Mouse (Mus musculus): ENCODE data around the gene Gm37419. TPM values are rescaled to one million over a fixed set of nuclear protein-coding genes. Genes with fewer than 3 reads are reported as not detected.

Gene Gm37419
- polyA plus RNA-seq, 1 experiment from 2014 or later, result not detected

- Histone ChIP-seq H3K9me3 (replicated peaks; ENCODE audit: control insufficient read depth, low read length) (no peaks in the 10 kb centered on the region), H3K4me2 (ENCODE audit: low read depth, low read length) (no peak overlapping the region), H3K27ac (ENCODE audit: low read length) (no peak overlapping the region), H3K36me3 (ENCODE audit: control insufficient read depth, insufficient read depth, low read length) (no peaks in the 10 kb centered on the region), H3K9ac (ENCODE audit: low read length) (no peak overlapping the region), H3K4me1 (ENCODE audit: control insufficient read depth, insufficient read depth, low read length) (no peaks in the 10 kb centered on the region), H3K4me3 (replicated peaks; ENCODE audit: low read length) (no peak overlapping the region), H3K27me3 (ENCODE audit: control insufficient read depth, insufficient read depth, low read length) (no peaks in the 10 kb centered on the region)
- ATAC-seq (ENCODE audit: insufficient read depth, low FRiP score), result peak; percentile 86
- 50% methylated on average over 2 of the region's 2 CpGs for WGBS
Observed at GRCm38 (mm10) chr16:24029965-24030672, 41.8 kb downstream of the Gm37419 start.

GRCm38 (mm10) chr16:24033259-24033658 lies 45.0 kb downstream of the Gm37419 start:
- H3K4me1 ChIP-seq (ENCODE audit: control insufficient read depth, insufficient read depth, low read length), result no peaks in the 10 kb centered on the region
- H3K4me2 ChIP-seq (ENCODE audit: low read depth, low read length), result no peak overlapping the region
- 88% methylated on average over 5 of the region's 5 CpGs for WGBS
- H3K9ac ChIP-seq (ENCODE audit: low read length), result no peak overlapping the region
- H3K9me3 ChIP-seq (replicated peaks; ENCODE audit: control insufficient read depth, low read length), result no peaks in the 10 kb centered on the region
- no peaks in the 10 kb centered on the region for H3K36me3 ChIP-seq (ENCODE audit: control insufficient read depth, insufficient read depth, low read length)
- no peak overlapping the region for H3K4me3 ChIP-seq (replicated peaks; ENCODE audit: low read length)
- no peaks in the 10 kb centered on the region for H3K27me3 ChIP-seq (ENCODE audit: control insufficient read depth, insufficient read depth, low read length)
- H3K27ac ChIP-seq (ENCODE audit: low read length), result no peak overlapping the region
- no peak for ATAC-seq (ENCODE audit: insufficient read depth, low FRiP score)

- no peak for ATAC-seq (ENCODE audit: insufficient read depth, low FRiP score)
- H3K27ac ChIP-seq (ENCODE audit: low read length), result no peak overlapping the region
- H3K4me2 ChIP-seq (ENCODE audit: low read depth, low read length), result no peak overlapping the region
- no peaks in the 10 kb centered on the region for H3K9me3 ChIP-seq (replicated peaks; ENCODE audit: control insufficient read depth, low read length)
- H3K27me3 ChIP-seq (ENCODE audit: control insufficient read depth, insufficient read depth, low read length), result no peaks in the 10 kb centered on the region
- no peak overlapping the region for H3K9ac ChIP-seq (ENCODE audit: low read length)
- H3K4me3 ChIP-seq (replicated peaks; ENCODE audit: low read length), result no peak overlapping the region
- H3K36me3 ChIP-seq (ENCODE audit: control insufficient read depth, insufficient read depth, low read length), result no peaks in the 10 kb centered on the region
- WGBS, result 45% methylated on average over 2 of the region's 2 CpGs
- H3K4me1 ChIP-seq (ENCODE audit: control insufficient read depth, insufficient read depth, low read length), result no peaks in the 10 kb centered on the region
Observed at GRCm38 (mm10) chr16:24034450-24034849, 46.2 kb downstream of the Gm37419 start.

GRCm38 (mm10) chr16:24035767-24036166 lies 47.5 kb downstream of the Gm37419 start:
- Histone ChIP-seq H3K4me2 (ENCODE audit: low read depth, low read length) (no peak overlapping the region), H3K4me1 (ENCODE audit: control insufficient read depth, insufficient read depth, low read length) (no peaks in the 10 kb centered on the region), H3K36me3 (ENCODE audit: control insufficient read depth, insufficient read depth, low read length) (no peaks in the 10 kb centered on the region), H3K27ac (ENCODE audit: low read length) (no peak overlapping the region), H3K4me3 (replicated peaks; ENCODE audit: low read length) (no peak overlapping the region), H3K27me3 (ENCODE audit: control insufficient read depth, insufficient read depth, low read length) (no peaks in the 10 kb centered on the region), H3K9ac (ENCODE audit: low read length) (no peak overlapping the region), H3K9me3 (replicated peaks; ENCODE audit: control insufficient read depth, low read length) (no peaks in the 10 kb centered on the region)
- ATAC-seq (ENCODE audit: insufficient read depth, low FRiP score), result no peak

- H3K27me3 ChIP-seq (ENCODE audit: control insufficient read depth, insufficient read depth, low read length), result no peaks in the 10 kb centered on the region
- no peak overlapping the region for H3K4me3 ChIP-seq (replicated peaks; ENCODE audit: low read length)
- H3K27ac ChIP-seq (ENCODE audit: low read length), result no peak overlapping the region
- WGBS, result 86% methylated on average over 3 of the region's 3 CpGs
- H3K9ac ChIP-seq (ENCODE audit: low read length), result no peak overlapping the region
- no peaks in the 10 kb centered on the region for H3K36me3 ChIP-seq (ENCODE audit: control insufficient read depth, insufficient read depth, low read length)
- no peaks in the 10 kb centered on the region for H3K9me3 ChIP-seq (replicated peaks; ENCODE audit: control insufficient read depth, low read length)
- no peak for ATAC-seq (ENCODE audit: insufficient read depth, low FRiP score)
- H3K4me2 ChIP-seq (ENCODE audit: low read depth, low read length), result no peak overlapping the region
- no peaks in the 10 kb centered on the region for H3K4me1 ChIP-seq (ENCODE audit: control insufficient read depth, insufficient read depth, low read length)
Observed at GRCm38 (mm10) chr16:24036398-24036797, 48.1 kb downstream of the Gm37419 start.

Other genes starting within 250 kb of the Gm37419 start
- gene Sst, start 97.5 kb upstream of the Gm37419 start, polyA plus RNA-seq (2015; fragmentation: Nextera tagmentation; extraction: Ambion mirVana), result 12.1 and 18.9 TPM in 2 replicates
- gene Rtp2, start 56.1 kb upstream of the Gm37419 start, polyA plus RNA-seq (2015; fragmentation: Nextera tagmentation; extraction: Ambion mirVana), result not detected in 2 replicates
- gene Bcl6, start 370 bp downstream of the Gm37419 start, polyA plus RNA-seq (2015; fragmentation: Nextera tagmentation; extraction: Ambion mirVana), result 1.3 and 1.5 TPM in 2 replicates